Mouse (Mus musculus): ENCODE measurements around the gene Tet2. TPM values are rescaled to one million over a fixed set of nuclear protein-coding genes. Genes with fewer than 3 reads are reported as not detected.

Gene Tet2
- polyA plus RNA-seq, 1 experiment, result 24.3 TPM

GRCm38 (mm10) chr3:133468883-133469282, 76.1 kb downstream of the Tet2 start:
- TF ChIP-seq POLR2A (IDR thresholded peaks at IDR 0.05; ENCODE audit: low read depth, low read length) (no peak), CTCF (IDR thresholded peaks at IDR 0.05; ENCODE audit: borderline replicate concordance, insufficient read depth, low read length) (no peak)
- H3K4me3 ChIP-seq (ENCODE audit: insufficient read depth, low read length), result no peak overlapping the region

GRCm38 (mm10) chr3:133463233-133463632, 81.7 kb downstream of the Tet2 start:
- no peaks in the 10 kb centered on the region for H3K4me1 ChIP-seq (ENCODE audit: control insufficient read depth, insufficient read depth, low read length)
- no peak for TF ChIP-seq POLR2A (IDR thresholded peaks at IDR 0.05; ENCODE audit: low read depth, low read length)
- TF ChIP-seq CTCF (IDR thresholded peaks at IDR 0.05; ENCODE audit: borderline replicate concordance, insufficient read depth, low read length), result no peak
- H3K4me3 ChIP-seq (ENCODE audit: insufficient read depth, low read length), result no peak overlapping the region
- no peak overlapping the region for H3K27ac ChIP-seq (ENCODE audit: insufficient read depth, low read length)

More at GRCm38 (mm10) chr3:133468883-133469282, 76.1 kb downstream of the Tet2 start:
- no peak overlapping the region for H3K27ac ChIP-seq (ENCODE audit: insufficient read depth, low read length)
- H3K4me1 ChIP-seq (ENCODE audit: control insufficient read depth, insufficient read depth, low read length), result no peaks in the 10 kb centered on the region

GRCm38 (mm10) chr3:133462485-133462884, 82.5 kb downstream of the Tet2 start:
- no peaks in the 10 kb centered on the region for H3K4me1 ChIP-seq (ENCODE audit: control insufficient read depth, insufficient read depth, low read length)
- TF ChIP-seq CTCF (IDR thresholded peaks at IDR 0.05; ENCODE audit: borderline replicate concordance, insufficient read depth, low read length), result no peak
- TF ChIP-seq POLR2A (IDR thresholded peaks at IDR 0.05; ENCODE audit: low read depth, low read length), result no peak
- no peak overlapping the region for H3K4me3 ChIP-seq (ENCODE audit: insufficient read depth, low read length)
- H3K27ac ChIP-seq (ENCODE audit: insufficient read depth, low read length), result no peak overlapping the region

GRCm38 (mm10) chr3:133462059-133462458, 82.9 kb downstream of the Tet2 start:
- Histone ChIP-seq H3K4me1 (ENCODE audit: control insufficient read depth, insufficient read depth, low read length) (no peaks in the 10 kb centered on the region), H3K27ac (ENCODE audit: insufficient read depth, low read length) (no peak overlapping the region), H3K4me3 (ENCODE audit: insufficient read depth, low read length) (no peak overlapping the region)
- TF ChIP-seq POLR2A (IDR thresholded peaks at IDR 0.05; ENCODE audit: low read depth, low read length) (no peak), CTCF (IDR thresholded peaks at IDR 0.05; ENCODE audit: borderline replicate concordance, insufficient read depth, low read length) (no peak)

GRCm38 (mm10) chr3:133459174-133459573, 85.8 kb downstream of the Tet2 start:
- TF ChIP-seq CTCF (IDR thresholded peaks at IDR 0.05; ENCODE audit: borderline replicate concordance, insufficient read depth, low read length) (no peak), POLR2A (IDR thresholded peaks at IDR 0.05; ENCODE audit: low read depth, low read length) (no peak)
- Histone ChIP-seq H3K4me1 (ENCODE audit: control insufficient read depth, insufficient read depth, low read length) (no peaks in the 10 kb centered on the region), H3K4me3 (ENCODE audit: insufficient read depth, low read length) (no peak overlapping the region), H3K27ac (ENCODE audit: insufficient read depth, low read length) (no peak overlapping the region)

- no peak overlapping the region for H3K27ac ChIP-seq (ENCODE audit: insufficient read depth, low read length)
- no peak overlapping the region for H3K4me3 ChIP-seq (ENCODE audit: insufficient read depth, low read length)
- no peaks in the 10 kb centered on the region for H3K4me1 ChIP-seq (ENCODE audit: control insufficient read depth, insufficient read depth, low read length)
- TF ChIP-seq POLR2A (IDR thresholded peaks at IDR 0.05; ENCODE audit: low read depth, low read length) (no peak), CTCF (IDR thresholded peaks at IDR 0.05; ENCODE audit: borderline replicate concordance, insufficient read depth, low read length) (no peak)
Observed at GRCm38 (mm10) chr3:133453896-133454295, 91.0 kb downstream of the Tet2 start.

GRCm38 (mm10) chr3:133436919-133437320, 108.0 kb downstream of the Tet2 start:
- H3K27ac ChIP-seq (ENCODE audit: insufficient read depth, low read length), result no peak overlapping the region
- no peak for TF ChIP-seq POLR2A (IDR thresholded peaks at IDR 0.05; ENCODE audit: low read depth, low read length)
- H3K4me1 ChIP-seq (ENCODE audit: control insufficient read depth, insufficient read depth, low read length), result no peaks in the 10 kb centered on the region
- no peak overlapping the region for H3K4me3 ChIP-seq (ENCODE audit: insufficient read depth, low read length)

- H3K27ac ChIP-seq (ENCODE audit: insufficient read depth, low read length), result no peak overlapping the region
- TF ChIP-seq CTCF (IDR thresholded peaks at IDR 0.05; ENCODE audit: borderline replicate concordance, insufficient read depth, low read length) (no peak), POLR2A (IDR thresholded peaks at IDR 0.05; ENCODE audit: low read depth, low read length) (no peak)
- no peak overlapping the region for H3K4me3 ChIP-seq (ENCODE audit: insufficient read depth, low read length)
- H3K4me1 ChIP-seq (ENCODE audit: control insufficient read depth, insufficient read depth, low read length), result no peaks in the 10 kb centered on the region
Observed at GRCm38 (mm10) chr3:133436279-133436860, 108.6 kb downstream of the Tet2 start.

- Histone ChIP-seq H3K27ac (ENCODE audit: insufficient read depth, low read length) (no peak overlapping the region), H3K4me3 (ENCODE audit: insufficient read depth, low read length) (no peak overlapping the region), H3K4me1 (ENCODE audit: control insufficient read depth, insufficient read depth, low read length) (no peaks in the 10 kb centered on the region)
- TF ChIP-seq POLR2A (IDR thresholded peaks at IDR 0.05; ENCODE audit: low read depth, low read length) (no peak), CTCF (IDR thresholded peaks at IDR 0.05; ENCODE audit: borderline replicate concordance, insufficient read depth, low read length) (no peak)
Observed at GRCm38 (mm10) chr3:133435774-133436148, 109.2 kb downstream of the Tet2 start.

- TF ChIP-seq POLR2A (IDR thresholded peaks at IDR 0.05; ENCODE audit: low read depth, low read length) (no peak), CTCF (IDR thresholded peaks at IDR 0.05; ENCODE audit: borderline replicate concordance, insufficient read depth, low read length) (no peak)
- Histone ChIP-seq H3K4me1 (ENCODE audit: control insufficient read depth, insufficient read depth, low read length) (no peaks in the 10 kb centered on the region), H3K4me3 (ENCODE audit: insufficient read depth, low read length) (no peak overlapping the region), H3K27ac (ENCODE audit: insufficient read depth, low read length) (no peak overlapping the region)
Observed at GRCm38 (mm10) chr3:133435141-133435773, 109.7 kb downstream of the Tet2 start.

Data from embryonic fibroblast, embryonic 13.5 days (primary cell).